Mouse (Mus musculus) liver, embryonic 11.5 days (tissue): ENCODE data around the gene Tmem128. TPM values are rescaled to one million over a fixed set of nuclear protein-coding genes. Genes with fewer than 3 reads are reported as not detected.

Experiments
- ATAC-seq: fragments of 200-750 bp; cut with Nextera tagmentation; replicated peaks from 2 replicates; pipeline ENCODE4 v1.8.0; 2017; ENCODE audit warnings: moderate number of reproducible peaks, mild to moderate bottlenecking, moderate TSS enrichment, moderate library complexity; ENCODE audit not compliant: low FRiP score
- DNase-seq: peaks from one replicate; pipeline ENCODE4 v3.0.0-alpha.2; 2017; ENCODE audit warnings: low spot score
- H3K27ac ChIP-seq: fragments of 300-500 bp; sonication (generic); 2 replicates; pipeline ENCODE4 v1.5.1; 2014; ENCODE audit warnings: mild to moderate bottlenecking, low read depth, low read length, control low read depth
- H3K27me3 ChIP-seq: fragments of 300-500 bp; sonication (generic); replicated peaks from 2 replicates; pipeline ENCODE4 v1.6.1; 2014; ENCODE audit warnings: low read length, mixed read lengths; ENCODE audit not compliant: control insufficient read depth, insufficient read depth
- H3K36me3 ChIP-seq: fragments of 300-500 bp; sonication (generic); 2 replicates; pipeline ENCODE4 v1.6.1; 2014; ENCODE audit warnings: mild to moderate bottlenecking, low read length, moderate library complexity, mixed read lengths; ENCODE audit not compliant: control insufficient read depth, insufficient read depth
- H3K4me1 ChIP-seq: fragments of 300-500 bp; sonication (generic); replicated peaks from 2 replicates; pipeline ENCODE4 v1.6.1; 2014; ENCODE audit warnings: low read length, mixed read lengths; ENCODE audit not compliant: control insufficient read depth, insufficient read depth
- H3K4me2 ChIP-seq: fragments of 300-500 bp; sonication (generic); 2 replicates; pipeline ENCODE4 v1.6.1; 2014; ENCODE audit warnings: mild to moderate bottlenecking, control low read depth, moderate library complexity
- H3K4me3 ChIP-seq: fragments of 300-500 bp; sonication (generic); 2 replicates; pipeline ENCODE4 v1.5.1; 2014; ENCODE audit warnings: low read depth, low read length, control low read depth
- H3K9ac ChIP-seq: fragments of 300-500 bp; sonication (generic); 2 replicates; pipeline ENCODE4 v1.6.1; 2014; ENCODE audit warnings: low read depth, low read length, control low read depth
- H3K9me3 ChIP-seq: fragments of 300-500 bp; sonication (generic); 2 replicates; pipeline ENCODE4 v1.6.1; 2016; ENCODE audit warnings: low read length, inconsistent platforms, mixed read lengths; ENCODE audit not compliant: control insufficient read depth
- WGBS: fragments of 180-500 bp; shearing (Covaris S2); extraction: QIAGEN DNeasy Blood & Tissue Kit; methylation state at CpG from one replicate; pipeline ENCODE4 v1.1.7; 2014; 5-methylcytosine and 5-hydroxymethylcytosine counted together
- polyA plus RNA-seq: library from polyadenylated mRNA; unstranded; fragments of >200 nt; fragmentation: Nextera tagmentation; extraction: Ambion mirVana; gene quantifications from 2 replicates; pipeline ENCODE4 v1.2.1, GENCODE M21; 2014

Gene Tmem128
- polyA plus RNA-seq, 1 experiment from 2014 or later: 63.1 TPM

DNA sequence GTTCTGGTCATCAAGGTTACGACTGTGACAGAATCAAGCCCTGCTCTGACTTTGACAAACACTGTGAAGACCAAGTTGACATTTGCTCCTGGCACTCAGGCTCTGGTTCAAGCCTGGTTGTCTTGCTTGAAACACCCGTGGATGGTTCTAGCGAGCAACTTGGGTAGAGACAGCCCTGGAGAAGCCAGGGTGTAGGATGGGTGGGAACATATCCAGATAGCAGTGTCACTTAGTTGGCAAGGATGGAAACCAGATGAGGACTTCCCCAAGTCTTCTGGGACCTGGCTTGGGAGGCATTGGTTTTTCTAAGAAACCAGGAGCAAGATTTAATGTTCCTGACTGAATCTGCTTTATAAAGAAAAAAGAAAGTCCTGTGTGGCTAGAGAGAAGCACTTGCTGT lies 11.0 kb downstream of the Tmem128 start:
- WGBS: 82% methylated on average over 3 of the region's 3 CpGs
- DNase-seq: no peak

DNA sequence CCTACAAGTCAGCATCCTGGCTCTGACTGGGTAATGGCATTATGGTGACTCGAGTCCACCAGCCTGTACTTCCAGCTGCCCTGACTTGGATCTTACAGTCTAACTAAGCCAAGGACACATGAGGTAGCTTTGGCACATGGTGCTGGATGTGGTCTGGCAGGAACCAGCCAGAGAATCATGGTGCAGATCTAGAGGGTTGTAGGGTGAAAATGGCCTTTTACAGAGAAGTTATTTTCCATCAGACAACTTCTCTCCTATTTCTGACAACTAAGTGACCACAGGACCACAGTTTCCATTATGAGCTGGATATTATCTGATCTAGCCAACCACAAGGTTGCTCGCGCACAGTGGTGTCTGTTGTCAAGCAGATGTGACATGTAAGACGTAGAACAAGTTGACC lies 13.8 kb downstream of the Tmem128 start:
- peaks cover 45% of the 10 kb centered on the region for H3K27me3 ChIP-seq
- no peak overlapping the region for H3K9ac ChIP-seq
- ATAC-seq (no peak), DNase-seq (no peak)
- H3K9me3 ChIP-seq: no peaks in the 10 kb centered on the region
- no peak overlapping the region for H3K27ac ChIP-seq
- H3K4me3 ChIP-seq: no peak overlapping the region
- no peak overlapping the region for H3K4me2 ChIP-seq
- 55% methylated on average over 4 of the region's 4 CpGs for WGBS
- peaks cover 6% of the 10 kb centered on the region; the same call in 1 of the 2 replicates for H3K36me3 ChIP-seq
- no peaks in the 10 kb centered on the region for H3K4me1 ChIP-seq

More for the DNA sequence above, 11.0 kb downstream of the Tmem128 start:
- H3K9me3 ChIP-seq: no peaks in the 10 kb centered on the region
- peaks cover 18% of the 10 kb centered on the region for H3K27me3 ChIP-seq
- H3K27ac ChIP-seq: no peak overlapping the region
- H3K4me3 ChIP-seq: no peak overlapping the region
- H3K4me1 ChIP-seq: no peaks in the 10 kb centered on the region
- no peak overlapping the region for H3K9ac ChIP-seq
- H3K4me2 ChIP-seq: no peak overlapping the region
- peaks cover 9% of the 10 kb centered on the region; the same call in 1 of the 2 replicates for H3K36me3 ChIP-seq
- no peak for ATAC-seq

DNA sequence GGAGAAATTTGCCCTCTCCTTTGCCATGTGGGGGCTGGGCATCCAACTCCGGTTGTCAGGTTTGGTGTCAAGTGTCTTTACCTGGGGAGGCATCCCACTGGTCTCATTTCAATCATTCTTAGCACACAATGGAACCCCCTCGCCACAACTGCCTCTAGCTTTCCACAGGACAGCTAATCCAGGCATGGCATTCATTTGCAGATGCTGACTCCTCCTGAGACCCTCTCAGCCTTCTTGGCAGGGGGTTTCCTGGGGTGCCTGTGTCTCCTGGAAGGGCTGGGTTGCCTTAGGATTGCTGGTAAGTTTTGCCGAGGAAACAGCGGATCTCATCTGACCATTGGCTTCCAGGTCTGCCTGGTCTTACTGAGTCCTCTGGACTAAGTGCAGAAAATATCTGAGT lies 15.8 kb downstream of the Tmem128 start, which contains the start of gene Otop1:
Gene Otop1, plus strand, starts transcription at position 202 of the 400 bp plus-strand sequence.
- peaks cover 50% of the 10 kb centered on the region for H3K27me3 ChIP-seq
- H3K9ac ChIP-seq: no peak within 1 kb of the TSS
- H3K27ac ChIP-seq: no peak within 1 kb of the TSS
- H3K4me1 ChIP-seq: no peaks in the 10 kb centered on the region
- H3K9me3 ChIP-seq: no peaks in the 10 kb centered on the region
- DNase-seq (no peak), ATAC-seq (no peak)
- no peaks in the 10 kb centered on the region for H3K36me3 ChIP-seq
- 16% methylated on average over 4 of the region's 4 CpGs for WGBS
- H3K4me2 ChIP-seq: no peak within 1 kb of the TSS
- no peak within 1 kb of the TSS for H3K4me3 ChIP-seq

DNA sequence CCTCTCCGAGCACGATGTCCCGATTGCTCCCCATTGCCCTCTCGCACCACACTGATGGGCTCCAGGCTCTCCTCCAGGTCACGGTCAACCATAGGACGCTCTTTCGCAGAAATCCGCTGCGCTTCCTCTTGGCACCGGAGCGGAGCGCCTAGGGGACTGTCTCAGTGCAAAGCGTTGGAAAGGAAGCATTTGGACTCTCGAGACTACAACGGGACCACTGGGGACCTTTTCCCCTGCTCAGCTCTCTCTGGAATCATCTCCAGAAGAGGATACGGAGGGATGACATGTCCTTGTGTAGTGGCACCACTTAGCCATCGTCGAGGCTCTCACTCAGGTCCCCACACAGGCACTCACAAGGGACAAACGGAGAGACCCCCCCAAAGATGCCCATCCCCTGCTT lies 16.5 kb downstream of the Tmem128 start:
- Histone ChIP-seq H3K9me3 (no peaks in the 10 kb centered on the region), H3K4me3 (no peak overlapping the region), H3K4me2 (no peak overlapping the region), H3K36me3 (no peaks in the 10 kb centered on the region), H3K4me1 (no peaks in the 10 kb centered on the region), H3K27me3 (peaks cover 50% of the 10 kb centered on the region), H3K27ac (no peak overlapping the region), H3K9ac (no peak overlapping the region)
- 4% methylated on average over 19 of the region's 19 CpGs for WGBS
- DNase-seq (no peak), ATAC-seq (no peak)

DNA sequence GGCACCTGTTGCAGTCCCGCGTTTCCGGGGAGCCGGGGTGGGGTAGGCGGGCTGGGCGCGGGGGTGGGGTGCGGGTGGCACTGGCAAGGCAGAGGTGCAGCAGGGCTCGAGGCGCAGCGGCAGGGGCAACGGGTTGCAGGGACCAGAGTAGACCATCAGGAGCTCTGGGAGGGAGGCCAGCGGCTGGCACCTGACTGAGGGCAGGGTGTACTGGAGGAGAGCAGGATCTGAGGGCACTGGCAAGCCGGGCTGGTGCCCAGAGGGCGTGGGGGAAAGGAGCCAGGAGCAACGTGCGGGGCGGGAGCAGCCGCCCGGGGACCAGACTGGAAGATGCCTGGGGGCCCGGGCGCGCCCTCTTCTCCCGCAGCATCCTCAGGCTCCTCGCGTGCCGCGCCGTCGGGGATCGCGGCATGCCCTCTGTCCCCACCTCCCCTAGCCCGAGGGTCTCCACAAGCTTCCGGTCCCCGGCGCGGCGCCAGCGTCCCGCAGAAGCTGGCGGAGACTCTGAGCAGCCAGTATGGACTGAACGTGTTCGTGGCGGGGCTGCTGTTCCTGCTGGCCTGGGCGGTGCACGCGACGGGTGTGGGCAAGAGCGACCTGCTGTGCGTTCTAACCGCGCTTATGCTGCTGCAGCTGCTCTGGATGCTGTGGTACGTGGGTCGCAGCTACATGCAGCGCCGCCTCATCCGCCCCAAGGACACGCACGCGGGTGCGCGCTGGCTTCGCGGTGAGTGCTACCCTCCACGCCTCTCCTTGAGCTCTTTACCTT lies 17.3 kb downstream of the Tmem128 start:
- ATAC-seq (no peak), DNase-seq (no peak)
- Histone ChIP-seq H3K4me1 (no peaks in the 10 kb centered on the region), H3K36me3 (no peaks in the 10 kb centered on the region), H3K27ac (no peak overlapping the region), H3K9ac (no peak overlapping the region), H3K4me3 (peak overlapping the region; percentile 25; the same call in 1 of the 2 replicates), H3K27me3 (peaks cover 50% of the 10 kb centered on the region), H3K9me3 (no peaks in the 10 kb centered on the region), H3K4me2 (peak overlapping the region; percentile 28)
- 4% methylated on average over 64 of the region's 65 CpGs for WGBS

DNA sequence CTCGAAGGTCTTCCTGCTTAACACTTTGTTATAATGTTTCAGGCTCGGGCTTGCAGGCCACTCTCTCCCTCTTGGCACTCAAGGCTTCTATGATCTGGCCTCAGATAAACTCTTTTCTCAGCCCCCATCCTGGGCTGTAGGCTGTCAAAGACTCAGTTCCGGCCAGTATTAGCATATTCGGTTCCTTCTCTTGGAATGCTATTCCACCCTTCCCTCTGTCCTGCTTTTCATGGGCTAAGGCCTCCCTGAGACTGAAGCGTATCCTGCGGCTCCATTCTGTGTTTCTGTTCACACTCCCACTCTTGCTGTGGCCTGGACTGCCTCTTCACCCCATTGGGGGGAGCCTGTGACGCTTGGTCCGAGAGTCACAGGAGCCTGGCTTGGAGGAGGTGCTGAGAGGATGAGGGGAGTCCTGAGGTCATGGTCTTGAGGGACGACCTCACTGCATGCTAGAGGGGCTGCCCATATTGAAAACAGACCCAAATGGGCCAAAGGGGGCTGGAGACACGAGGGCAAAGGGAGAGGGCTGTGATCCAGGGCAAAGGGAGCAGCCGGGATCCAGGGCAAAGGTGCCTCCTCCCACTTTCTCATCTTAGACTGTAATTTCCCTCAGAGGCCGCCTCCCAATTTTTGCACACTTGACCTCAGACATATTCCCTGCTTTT lies 18.1 kb downstream of the Tmem128 start:
- no peaks in the 10 kb centered on the region for H3K9me3 ChIP-seq
- no peak overlapping the region; the same call in 1 of the 2 replicates for H3K4me3 ChIP-seq
- no peak for DNase-seq
- H3K36me3 ChIP-seq: no peaks in the 10 kb centered on the region
- no peak overlapping the region for H3K9ac ChIP-seq
- no peak overlapping the region; the same call in 1 of the 2 replicates for H3K4me2 ChIP-seq
- H3K4me1 ChIP-seq: no peaks in the 10 kb centered on the region
- WGBS: 21% methylated on average over 12 of the region's 12 CpGs
- H3K27me3 ChIP-seq: peaks cover 50% of the 10 kb centered on the region
- no peak for ATAC-seq
- H3K27ac ChIP-seq: no peak overlapping the region

DNA sequence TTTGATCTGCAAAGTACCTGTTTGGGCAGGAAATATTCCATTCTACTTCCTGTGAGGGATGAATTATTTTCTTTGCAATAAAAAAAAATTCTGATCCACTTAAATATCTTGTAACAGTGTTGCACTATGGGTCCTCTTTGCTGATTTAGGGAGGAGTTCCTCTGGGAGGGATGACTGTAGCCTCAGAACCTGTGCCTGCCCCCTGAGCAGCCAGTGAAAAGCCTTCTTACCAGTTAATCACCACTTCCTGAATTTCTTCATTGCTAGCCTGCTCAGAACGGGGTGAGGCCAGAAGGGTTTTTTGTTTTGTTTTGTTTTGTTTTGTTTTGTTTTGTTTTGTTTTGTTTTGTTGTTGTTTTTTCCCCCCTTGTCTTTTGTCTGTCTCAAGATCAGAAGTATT lies 20.1 kb downstream of the Tmem128 start:
- WGBS: 27% methylated on average over 1 of the region's 1 CpGs
- Histone ChIP-seq H3K9ac (no peak overlapping the region), H3K9me3 (no peaks in the 10 kb centered on the region), H3K36me3 (no peaks in the 10 kb centered on the region), H3K4me3 (no peak overlapping the region), H3K4me2 (no peak overlapping the region), H3K27ac (no peak overlapping the region), H3K27me3 (peaks cover 40% of the 10 kb centered on the region), H3K4me1 (no peaks in the 10 kb centered on the region)
- DNase-seq (no peak), ATAC-seq (no peak)

DNA sequence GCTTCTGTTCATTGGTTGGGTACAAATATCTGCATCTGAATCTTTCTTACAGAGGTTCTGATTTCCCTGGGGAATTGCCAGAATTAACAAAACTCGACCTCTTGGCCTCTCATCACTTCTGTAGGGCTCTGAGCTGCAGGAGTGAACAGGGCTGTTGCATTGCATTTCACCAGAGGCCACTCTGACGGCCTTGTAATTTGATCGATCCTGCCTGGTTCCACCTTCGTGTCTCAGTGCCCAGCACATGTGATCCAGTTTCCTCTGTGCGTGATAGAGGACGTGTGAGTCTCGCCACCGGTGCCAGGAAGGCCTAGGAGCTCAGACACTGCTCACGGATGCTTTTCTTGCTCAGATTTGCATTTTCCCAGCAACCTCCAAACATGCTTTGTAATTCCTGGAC lies 25.7 kb downstream of the Tmem128 start:
- Histone ChIP-seq H3K9ac (no peak overlapping the region), H3K27me3 (no peaks in the 10 kb centered on the region), H3K4me1 (no peaks in the 10 kb centered on the region), H3K4me2 (no peak overlapping the region), H3K4me3 (no peak overlapping the region), H3K36me3 (no peaks in the 10 kb centered on the region), H3K27ac (no peak overlapping the region), H3K9me3 (no peaks in the 10 kb centered on the region)
- 71% methylated on average over 9 of the region's 9 CpGs for WGBS
- DNase-seq (no peak), ATAC-seq (no peak)
